Mouse (Mus musculus) heart, embryonic 10.5 days (tissue): ENCODE data around the gene Timm29. TPM values are rescaled to one million over a fixed set of nuclear protein-coding genes. Genes with fewer than 3 reads are reported as not detected.

Source experiments
- DNase-seq: peaks from one replicate; pipeline ENCODE4 v3.0.0-alpha.2; 2017; ENCODE audit warnings: low spot score
- H3K27ac ChIP-seq: fragments of 300-500 bp; sonication (generic); 2 replicates; pipeline ENCODE4 v1.5.1; 2016; ENCODE audit warnings: mild to moderate bottlenecking
- H3K27me3 ChIP-seq: fragments of 300-500 bp; sonication (generic); 2 replicates; pipeline ENCODE4 v1.6.1; 2016; ENCODE audit warnings: mild to moderate bottlenecking; ENCODE audit not compliant: poor library complexity, insufficient read depth, severe bottlenecking
- H3K36me3 ChIP-seq: fragments of 300-500 bp; sonication (generic); 2 replicates; pipeline ENCODE4 v1.6.1; 2016; ENCODE audit warnings: mild to moderate bottlenecking, moderate library complexity
- H3K4me1 ChIP-seq: fragments of 300-500 bp; sonication (generic); 2 replicates; pipeline ENCODE4 v1.6.1; 2016; ENCODE audit warnings: mild to moderate bottlenecking
- H3K4me3 ChIP-seq: fragments of 300-500 bp; sonication (generic); 2 replicates; pipeline ENCODE4 v1.5.1; 2016; ENCODE audit warnings: mild to moderate bottlenecking, moderate library complexity
- H3K9me3 ChIP-seq: fragments of 300-500 bp; sonication (generic); 2 replicates; pipeline ENCODE4 v1.6.1; 2016; ENCODE audit warnings: mild to moderate bottlenecking, moderate library complexity
- WGBS: fragments of 180-500 bp; shearing (Covaris S2); methylation state at CpG from one replicate; pipeline ENCODE4 v1.1.7; 2016; 5-methylcytosine and 5-hydroxymethylcytosine counted together
- polyA plus RNA-seq: library from polyadenylated mRNA; unstranded; fragments of >200 nt; fragmentation: Nextera tagmentation; extraction: Ambion mirVana; gene quantifications from 2 replicates; pipeline ENCODE4 v1.2.1, GENCODE M21; 2016

Gene Timm29
- polyA plus RNA-seq, 1 experiment from 2014 or later, result 33.3 TPM

GRCm38 (mm10) chr9:21606648-21607047 lies 14.1 kb downstream of the Timm29 start:
- no peak overlapping the region for H3K4me3 ChIP-seq
- 83% methylated on average over 1 of the region's 1 CpGs for WGBS
- H3K36me3 ChIP-seq, result no peaks in the 10 kb centered on the region
- H3K27me3 ChIP-seq, result no peaks in the 10 kb centered on the region
- no peak overlapping the region for H3K27ac ChIP-seq
- DNase-seq, result no peak
- H3K4me1 ChIP-seq, result no peaks in the 10 kb centered on the region
- H3K9me3 ChIP-seq, result no peaks in the 10 kb centered on the region

GRCm38 (mm10) chr9:21609861-21610260 lies 17.3 kb downstream of the Timm29 start:
- no peak overlapping the region for H3K4me3 ChIP-seq
- no peak overlapping the region for H3K27ac ChIP-seq
- H3K27me3 ChIP-seq, result no peaks in the 10 kb centered on the region
- DNase-seq, result no peak
- no peaks in the 10 kb centered on the region for H3K9me3 ChIP-seq
- WGBS, result 74% methylated on average over 1 of the region's 1 CpGs
- H3K4me1 ChIP-seq, result no peaks in the 10 kb centered on the region
- H3K36me3 ChIP-seq, result no peaks in the 10 kb centered on the region

GRCm38 (mm10) chr9:21614864-21615616 lies 22.5 kb downstream of the Timm29 start:
- H3K4me1 ChIP-seq, result peaks cover 14% of the 10 kb centered on the region; the same call in 1 of the 2 replicates
- 79% methylated on average over 15 of the region's 15 CpGs for WGBS

GRCm38 (mm10) chr9:21615617-21616231 lies 23.2 kb downstream of the Timm29 start, which contains the start of gene Smarca4:
TSS of gene Smarca4 (plus strand) at chr9:21616169.
- peak within 1 kb of the TSS; percentile 88 for H3K4me3 ChIP-seq
- peaks cover 14% of the 10 kb centered on the region; the same call in 1 of the 2 replicates for H3K4me1 ChIP-seq
- H3K27ac ChIP-seq, result peak within 1 kb of the TSS; percentile 99
- peak; percentile 99 for DNase-seq
- H3K9me3 ChIP-seq, result no peaks in the 10 kb centered on the region
- under 1% methylated on average over 45 of the region's 45 CpGs for WGBS
- H3K36me3 ChIP-seq, result peaks cover 12% of the 10 kb centered on the region
- H3K27me3 ChIP-seq, result no peaks in the 10 kb centered on the region

More at GRCm38 (mm10) chr9:21614864-21615616, 22.5 kb downstream of the Timm29 start:
- no peaks in the 10 kb centered on the region for H3K9me3 ChIP-seq
- no peaks in the 10 kb centered on the region for H3K27me3 ChIP-seq
- peak overlapping the region; percentile 99 for H3K27ac ChIP-seq
- no peak for DNase-seq
- peak overlapping the region; percentile 88 for H3K4me3 ChIP-seq
- peaks cover 12% of the 10 kb centered on the region for H3K36me3 ChIP-seq

- peak overlapping the region; percentile 99 for H3K27ac ChIP-seq
- peaks cover 13% of the 10 kb centered on the region for H3K36me3 ChIP-seq
- H3K4me3 ChIP-seq, result peak overlapping the region; percentile 88
- peaks cover 14% of the 10 kb centered on the region; the same call in 1 of the 2 replicates for H3K4me1 ChIP-seq
- under 1% methylated on average over 57 of the region's 57 CpGs for WGBS
- DNase-seq, result peak; percentile 93
- no peaks in the 10 kb centered on the region for H3K9me3 ChIP-seq
- H3K27me3 ChIP-seq, result no peaks in the 10 kb centered on the region
Measured at GRCm38 (mm10) chr9:21616232-21616781, 23.8 kb downstream of the Timm29 start.

- H3K27ac ChIP-seq, result peak overlapping the region; percentile 99
- DNase-seq, result no peak
- 9% methylated on average over 10 of the region's 10 CpGs for WGBS
Measured at GRCm38 (mm10) chr9:21617066-21617465, 24.5 kb downstream of the Timm29 start.

GRCm38 (mm10) chr9:21620229-21620628 lies 27.7 kb downstream of the Timm29 start:
- Histone ChIP-seq H3K27me3 (no peaks in the 10 kb centered on the region), H3K4me3 (no peak overlapping the region), H3K9me3 (no peaks in the 10 kb centered on the region), H3K27ac (no peak overlapping the region), H3K36me3 (peaks cover 30% of the 10 kb centered on the region), H3K4me1 (peaks cover 20% of the 10 kb centered on the region; the same call in 1 of the 2 replicates)
- no peak for DNase-seq
- 94% methylated on average over 4 of the region's 4 CpGs for WGBS

More at GRCm38 (mm10) chr9:21617066-21617465, 24.5 kb downstream of the Timm29 start:
- Histone ChIP-seq H3K4me3 (peak overlapping the region; percentile 88), H3K9me3 (no peaks in the 10 kb centered on the region), H3K4me1 (peaks cover 14% of the 10 kb centered on the region; the same call in 1 of the 2 replicates), H3K27me3 (no peaks in the 10 kb centered on the region), H3K36me3 (peaks cover 21% of the 10 kb centered on the region)

- Histone ChIP-seq H3K9me3 (no peaks in the 10 kb centered on the region), H3K27ac (no peak overlapping the region), H3K4me3 (no peak overlapping the region), H3K36me3 (peaks cover 30% of the 10 kb centered on the region), H3K27me3 (no peaks in the 10 kb centered on the region), H3K4me1 (peaks cover 17% of the 10 kb centered on the region; the same call in 1 of the 2 replicates)
- 91% methylated on average over 1 of the region's 1 CpGs for WGBS
- no peak for DNase-seq
Measured at GRCm38 (mm10) chr9:21622676-21623075, 30.2 kb downstream of the Timm29 start.

- 0 out of 2 replicates have a peak, but pooled peaks cover 10% of the 10 kb centered on the region for H3K4me1 ChIP-seq
- no peaks in the 10 kb centered on the region for H3K27me3 ChIP-seq
Measured at GRCm38 (mm10) chr9:21625342-21626339, 33.1 kb downstream of the Timm29 start.

GRCm38 (mm10) chr9:21626571-21626970 lies 34.0 kb downstream of the Timm29 start:
- H3K36me3 ChIP-seq, result peaks cover 19% of the 10 kb centered on the region
- DNase-seq, result no peak

More at GRCm38 (mm10) chr9:21625342-21626339, 33.1 kb downstream of the Timm29 start:
- no peak overlapping the region for H3K4me3 ChIP-seq
- 82% methylated on average over 10 of the region's 10 CpGs for WGBS
- DNase-seq, result no peak
- peaks cover 18% of the 10 kb centered on the region for H3K36me3 ChIP-seq
- H3K27ac ChIP-seq, result no peak overlapping the region
- H3K9me3 ChIP-seq, result no peaks in the 10 kb centered on the region

GRCm38 (mm10) chr9:21627145-21627795 lies 34.7 kb downstream of the Timm29 start:
- Histone ChIP-seq H3K9me3 (no peaks in the 10 kb centered on the region), H3K27ac (no peak overlapping the region), H3K4me3 (no peak overlapping the region), H3K4me1 (0 out of 2 replicates have a peak, but pooled peaks cover 10% of the 10 kb centered on the region), H3K27me3 (no peaks in the 10 kb centered on the region), H3K36me3 (peaks cover 12% of the 10 kb centered on the region)
- no peak for DNase-seq
- 84% methylated on average over 5 of the region's 5 CpGs for WGBS

More at GRCm38 (mm10) chr9:21626571-21626970, 34.0 kb downstream of the Timm29 start:
- Histone ChIP-seq H3K27ac (no peak overlapping the region), H3K4me1 (0 out of 2 replicates have a peak, but pooled peaks cover 10% of the 10 kb centered on the region), H3K27me3 (no peaks in the 10 kb centered on the region), H3K9me3 (no peaks in the 10 kb centered on the region), H3K4me3 (no peak overlapping the region)
